Mouse (Mus musculus): ENCODE data around the gene Cdc42bpg. TPM values are rescaled to one million over a fixed set of nuclear protein-coding genes. Genes with fewer than 3 reads are reported as not detected.
A peak's percentile ranks its signal among the peaks of the same experiment; 100 is the strongest.

The Cdc42bpg gene
- polyA plus RNA-seq, 2 experiments: 0.32 to 2.1 TPM

DNA sequence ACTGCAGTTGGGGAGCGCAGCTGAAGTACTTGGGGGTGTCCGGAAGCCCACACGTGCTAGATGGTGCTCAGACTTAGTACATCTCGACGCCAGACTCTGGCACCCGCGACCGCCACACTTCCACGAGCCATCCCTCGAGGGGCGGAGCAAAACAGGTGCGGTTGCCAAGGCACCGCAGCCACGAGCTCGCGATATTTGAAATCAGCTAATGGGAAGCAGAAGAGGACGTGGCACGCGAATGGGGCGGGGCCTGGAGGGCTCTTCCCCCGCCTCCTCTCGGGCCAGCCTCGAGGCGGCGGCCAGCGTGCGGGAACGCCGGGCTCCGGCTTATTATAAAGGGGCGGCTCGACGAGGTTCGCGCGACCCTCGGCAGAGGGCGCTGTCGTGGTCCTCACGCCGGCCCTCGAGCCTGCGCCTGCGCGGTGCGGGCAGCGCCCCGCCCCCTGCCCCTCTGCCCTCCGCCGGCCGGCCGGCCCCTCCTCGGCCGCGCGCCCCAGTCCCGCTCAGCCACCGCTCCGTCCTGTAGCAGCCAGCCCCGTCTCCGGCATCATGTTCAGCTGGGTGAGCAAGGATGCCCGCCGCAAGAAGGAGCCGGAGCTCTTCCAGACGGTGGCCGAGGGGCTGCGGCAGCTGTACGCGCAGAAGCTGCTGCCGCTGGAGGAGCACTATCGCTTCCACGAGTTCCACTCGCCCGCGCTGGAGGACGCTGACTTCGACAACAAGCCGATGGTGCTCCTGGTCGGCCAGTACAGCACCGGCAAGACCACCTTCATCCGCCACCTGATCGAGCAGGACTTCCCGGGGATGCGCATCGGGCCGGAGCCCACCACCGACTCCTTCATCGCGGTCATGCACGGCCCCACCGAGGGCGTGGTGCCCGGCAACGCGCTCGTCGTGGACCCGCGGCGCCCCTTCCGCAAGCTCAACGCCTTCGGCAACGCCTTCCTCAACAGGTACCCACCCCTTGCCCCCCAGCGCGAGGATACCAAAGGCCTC is 29.5 kb upstream of the Cdc42bpg start, which contains the start of gene Ehd1:
Gene Ehd1 (plus strand): TSS at position 300 of the 996 bp plus-strand sequence.
- TF ChIP-seq CTCF (IDR thresholded peaks at IDR 0.05; ENCODE audit: low read depth) (peak; percentile 60), EP300 (IDR thresholded peaks at IDR 0.05; ENCODE audit: low read depth) (peak; percentile 53; the same call in 1 of the 2 replicates)
- peak; percentile 92 for ATAC-seq (ENCODE audit: insufficient read depth)
- no peaks in the 10 kb centered on the region for H3K27me3 ChIP-seq (ENCODE audit: control insufficient read depth, insufficient read depth, low read length)
- peak; percentile 95 to 97 (median 96) for DNase-seq (ENCODE audit: low read depth in 3 of 3, low spot score in 3 of 3)
- H3K27ac ChIP-seq: peak within 1 kb of the TSS; percentile 66
- H3K4me1 ChIP-seq (replicated peaks; ENCODE audit: control insufficient read depth in 2 of 2, insufficient read depth in 2 of 2, low read length in 1 of 2): peaks cover 39 to 50% of the 10 kb centered on the region in 2 experiments
- WGBS (ENCODE audit: insufficient replicate concordance): under 1% methylated on average over 103 of the region's 106 CpGs
- peak within 1 kb of the TSS; percentile 97 for H3K4me2 ChIP-seq (ENCODE audit: low read depth)
- peaks cover 24% of the 10 kb centered on the region for H3K36me3 ChIP-seq (replicated peaks; ENCODE audit: control insufficient read depth, insufficient read depth, low read depth)
- H3K4me3 ChIP-seq (ENCODE audit: insufficient read depth in 1 of 2, low read depth in 2 of 2, low read length in 2 of 2): peak within 1 kb of the TSS; percentile 73 to 77
- H3K9ac ChIP-seq (replicated peaks): peak within 1 kb of the TSS; percentile 80
- H3K9me3 ChIP-seq (ENCODE audit: control insufficient read depth, low read length): no peaks in the 10 kb centered on the region

- Histone ChIP-seq H3K27ac (peak overlapping the region; percentile 64), H3K4me2 (ENCODE audit: low read depth) (peak overlapping the region; percentile 97), H3K4me1 (replicated peaks; ENCODE audit: control insufficient read depth in 2 of 2, insufficient read depth in 2 of 2, low read length in 1 of 2) (peaks cover 49 to 59% of the 10 kb centered on the region in 2 experiments), H3K4me3 (ENCODE audit: insufficient read depth in 1 of 2, low read depth in 2 of 2, low read length in 2 of 2) (peak overlapping the region; percentile 69 to 77), H3K27me3 (ENCODE audit: control insufficient read depth, insufficient read depth, low read length) (no peaks in the 10 kb centered on the region), H3K36me3 (replicated peaks; ENCODE audit: control insufficient read depth, insufficient read depth, low read depth) (peaks cover 35% of the 10 kb centered on the region), H3K9ac (replicated peaks) (peak overlapping the region; percentile 80), H3K9me3 (ENCODE audit: control insufficient read depth, low read length) (no peaks in the 10 kb centered on the region)
- TF ChIP-seq CTCF (IDR thresholded peaks at IDR 0.05; ENCODE audit: low read depth) (no peak), EP300 (IDR thresholded peaks at IDR 0.05; ENCODE audit: low read depth) (no peak)
- WGBS (ENCODE audit: insufficient replicate concordance): 9% methylated on average over 10 of the region's 10 CpGs
- DNase-seq (ENCODE audit: low read depth in 3 of 3, low spot score in 3 of 3): peak in 1 of 3 experiments; percentile 70
- ATAC-seq (ENCODE audit: insufficient read depth): peak; percentile 19
These were observed 28.4 kb upstream of the Cdc42bpg start for GRCm38 (mm10) chr19:6277661-6278438.

- Histone ChIP-seq H3K4me2 (ENCODE audit: low read depth) (peak overlapping the region; percentile 97), H3K4me1 (replicated peaks; ENCODE audit: control insufficient read depth in 2 of 2, insufficient read depth in 2 of 2, low read length in 1 of 2) (peaks cover 56 to 66% of the 10 kb centered on the region in 2 experiments), H3K9me3 (ENCODE audit: control insufficient read depth, low read length) (no peaks in the 10 kb centered on the region), H3K27me3 (ENCODE audit: control insufficient read depth, insufficient read depth, low read length) (no peaks in the 10 kb centered on the region), H3K36me3 (replicated peaks; ENCODE audit: control insufficient read depth, insufficient read depth, low read depth) (peaks cover 40% of the 10 kb centered on the region), H3K4me3 (ENCODE audit: insufficient read depth in 1 of 2, low read depth in 2 of 2, low read length in 2 of 2) (peak overlapping the region; percentile 69 to 77), H3K9ac (replicated peaks) (peak overlapping the region; percentile 80), H3K27ac (peak overlapping the region; percentile 64)
- 32% methylated on average over 6 of the region's 6 CpGs for WGBS (ENCODE audit: insufficient replicate concordance)
- TF ChIP-seq EP300 (IDR thresholded peaks at IDR 0.05; ENCODE audit: low read depth) (no peak), CTCF (IDR thresholded peaks at IDR 0.05; ENCODE audit: low read depth) (0 out of 2 replicates have a peak, but pooled peaks have one; percentile 11)
- no peak for DNase-seq (ENCODE audit: low read depth in 3 of 3, low spot score in 3 of 3)
- ATAC-seq (ENCODE audit: insufficient read depth): no peak
These were observed 27.7 kb upstream of the Cdc42bpg start for GRCm38 (mm10) chr19:6278439-6279073.

DNA sequence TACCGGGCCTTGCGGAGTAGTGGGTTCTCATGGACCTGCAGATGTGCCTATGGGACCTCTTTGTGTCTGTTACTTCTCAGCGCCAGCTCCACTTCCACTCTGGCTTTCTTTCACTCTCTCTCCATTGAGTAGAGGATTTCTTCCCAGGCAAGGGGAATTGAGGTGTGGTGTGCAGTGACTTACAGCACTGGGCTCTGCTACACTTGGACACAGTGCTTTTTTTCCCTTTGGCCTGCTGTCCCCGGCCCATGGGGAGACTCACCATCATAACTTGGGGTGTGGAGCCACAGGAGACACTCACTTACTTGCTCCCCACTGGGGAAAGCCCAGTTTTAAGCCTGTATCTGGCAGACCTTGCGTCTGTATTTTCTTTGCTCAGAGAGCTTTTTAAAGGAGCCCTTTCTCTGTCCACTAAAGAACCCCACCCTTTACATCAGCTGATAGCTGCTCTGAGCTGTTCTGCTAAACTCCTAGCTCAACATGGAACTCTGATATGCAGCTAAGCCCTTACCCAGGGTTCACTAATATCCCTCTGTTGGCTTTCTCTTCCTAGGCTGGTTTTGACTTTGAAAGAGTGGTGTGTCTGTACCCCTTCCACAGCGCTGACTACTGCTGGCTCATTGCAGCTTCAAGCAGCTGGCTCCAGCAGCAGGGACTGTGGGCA is 26.6 kb upstream of the Cdc42bpg start:
- 81% methylated on average over 6 of the region's 6 CpGs for WGBS (ENCODE audit: insufficient replicate concordance)
- peaks cover 47% of the 10 kb centered on the region for H3K36me3 ChIP-seq (replicated peaks; ENCODE audit: control insufficient read depth, insufficient read depth, low read depth)
- DNase-seq (ENCODE audit: low read depth in 3 of 3, low spot score in 3 of 3) (no peak), ATAC-seq (ENCODE audit: insufficient read depth) (no peak)
- H3K4me2 ChIP-seq (ENCODE audit: low read depth): peak overlapping the region; percentile 97
- TF ChIP-seq CTCF (IDR thresholded peaks at IDR 0.05; ENCODE audit: low read depth) (no peak), EP300 (IDR thresholded peaks at IDR 0.05; ENCODE audit: low read depth) (no peak)
- no peaks in the 10 kb centered on the region for H3K9me3 ChIP-seq (ENCODE audit: control insufficient read depth, low read length)
- H3K27me3 ChIP-seq (ENCODE audit: control insufficient read depth, insufficient read depth, low read length): no peaks in the 10 kb centered on the region
- H3K9ac ChIP-seq (replicated peaks): peak overlapping the region; percentile 80
- peaks cover 66 to 77% of the 10 kb centered on the region in 2 experiments for H3K4me1 ChIP-seq (replicated peaks; ENCODE audit: control insufficient read depth in 2 of 2, insufficient read depth in 2 of 2, low read length in 1 of 2)
- peak overlapping the region; percentile 64 for H3K27ac ChIP-seq
- H3K4me3 ChIP-seq (ENCODE audit: insufficient read depth in 1 of 2, low read depth in 2 of 2, low read length in 2 of 2): peak overlapping the region; percentile 22 to 77; a peak in 3 of 4 replicates
